Mouse (Mus musculus): ENCODE results near the gene Tshz2.

Gene Tshz2

DNA sequence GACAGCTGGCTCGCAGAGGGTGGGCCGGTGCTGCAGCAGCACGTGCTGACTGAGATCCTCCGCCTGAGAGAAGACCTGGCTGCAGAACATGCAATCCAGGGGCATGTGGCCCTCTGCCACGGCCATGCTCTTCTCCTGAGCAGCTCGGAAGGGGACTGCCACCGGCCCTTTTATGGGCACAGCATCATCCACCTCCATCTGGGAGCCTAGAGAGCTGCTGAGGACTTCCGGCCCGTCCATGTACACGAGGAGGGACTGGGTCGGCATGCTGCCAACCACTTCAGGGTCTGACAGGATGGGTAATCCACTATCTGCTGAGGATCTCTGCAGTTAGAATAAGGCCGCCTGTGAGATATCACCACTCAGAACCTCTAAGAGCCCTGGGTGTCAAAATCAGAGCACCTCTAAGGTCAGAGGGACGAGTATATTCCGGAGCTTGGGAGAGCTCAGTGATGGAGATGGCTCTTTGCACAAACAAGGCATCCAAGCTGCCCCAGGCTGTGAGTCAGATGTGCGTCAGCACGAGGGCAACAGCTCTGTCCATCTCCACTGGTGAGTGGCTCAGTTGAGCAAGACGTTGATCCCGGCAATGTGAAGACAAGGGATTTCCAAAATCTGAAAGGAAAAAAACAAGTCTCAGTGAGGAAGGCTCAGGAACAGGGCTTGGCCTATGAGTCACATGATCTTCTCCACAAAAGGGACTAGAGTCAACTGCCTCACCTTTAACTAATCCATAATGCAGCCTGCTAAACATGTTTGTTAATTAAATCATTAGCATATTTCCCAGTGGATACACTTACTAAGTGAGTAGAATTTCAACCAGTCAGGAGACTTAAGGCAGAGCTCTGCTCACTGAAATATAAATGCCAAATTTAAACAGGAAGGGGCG, 487.6 kb downstream of the Tshz2 start:
- no peak for DNase-seq

Measured in thymus, postnatal 14 days (tissue).